Mouse (Mus musculus): ENCODE data around the gene Qk. TPM values are rescaled to one million over a fixed set of nuclear protein-coding genes. Genes with fewer than 3 reads are reported as not detected.

The Qk gene
- total RNA-seq, 2 experiments from 2014 or later, result 76.5 to 106 TPM

DNA sequence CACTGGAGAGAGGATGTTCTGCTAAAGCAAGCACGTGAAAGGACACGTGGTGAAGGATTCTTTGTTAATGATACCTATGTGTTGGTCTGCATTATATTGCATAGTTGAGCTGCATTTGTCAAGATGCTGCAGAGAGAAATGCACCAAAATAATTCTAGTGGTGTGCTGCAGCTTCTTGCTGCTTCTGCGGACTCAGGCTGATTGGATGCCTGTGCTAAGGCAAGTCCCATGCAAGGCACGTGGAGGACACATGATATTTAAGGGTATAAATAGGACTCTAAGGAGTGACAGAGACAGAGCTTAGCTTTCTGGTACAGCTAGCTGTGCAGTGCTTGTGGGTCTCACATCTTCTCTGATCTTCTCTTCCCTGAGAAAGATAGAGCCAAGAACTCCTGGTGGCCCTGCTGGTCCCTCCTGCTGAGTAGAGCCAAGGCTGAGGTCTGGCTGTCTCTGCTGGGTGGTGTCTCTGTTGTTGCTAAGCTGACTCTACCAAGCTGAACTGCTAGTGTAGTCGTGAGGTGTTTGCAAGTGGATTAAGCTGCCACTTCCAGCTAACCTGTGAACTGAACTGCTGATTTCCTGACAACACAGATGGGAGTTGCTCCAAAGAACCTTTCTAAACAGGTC, 8.0 kb upstream of the Qk start:
- ATAC-seq (replicated peaks; ENCODE audit: poor library complexity, severe bottlenecking), result no peak

DNA sequence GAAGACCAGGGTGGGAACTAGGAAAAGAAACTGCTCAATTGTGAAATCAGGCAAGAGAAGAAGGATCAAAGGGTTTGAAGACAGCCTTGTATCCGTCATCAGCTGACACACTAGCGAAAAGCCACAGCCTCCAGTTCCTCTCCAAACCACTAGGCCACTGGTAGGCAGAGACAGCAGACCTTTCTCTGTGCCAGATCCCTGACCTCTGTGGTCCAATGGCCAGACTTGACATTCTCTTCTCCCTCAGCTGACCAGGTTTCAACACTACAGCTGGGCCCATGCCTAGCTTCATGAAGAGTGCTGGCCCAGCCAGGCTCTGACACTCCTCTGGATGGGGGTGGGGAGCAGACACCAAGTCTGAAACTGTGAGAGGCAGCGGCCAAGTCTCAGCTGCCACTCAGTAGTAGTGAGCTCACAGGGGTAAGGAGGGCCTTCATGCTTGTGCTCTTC, 7.0 kb upstream of the Qk start:
- ATAC-seq (replicated peaks; ENCODE audit: poor library complexity, severe bottlenecking), result peak; percentile 97

DNA sequence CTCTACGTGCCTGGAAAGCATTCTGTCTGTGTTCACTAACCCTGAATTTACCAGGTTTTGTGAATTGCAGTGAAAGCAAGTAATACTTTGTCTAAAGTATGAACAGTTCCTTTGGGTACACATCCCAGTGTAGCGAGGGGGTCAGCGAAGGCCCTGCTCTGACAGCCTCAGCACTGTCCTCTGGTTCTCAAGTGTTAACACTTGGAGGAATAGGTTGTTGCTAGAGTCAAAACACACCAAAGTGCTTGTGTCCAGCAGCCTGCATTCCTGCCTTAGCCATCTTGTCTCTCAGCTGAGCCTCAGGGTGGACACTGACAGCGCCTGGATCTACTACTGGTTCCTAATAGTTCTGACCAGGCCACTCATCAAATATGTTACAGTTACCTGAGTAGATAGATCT, 6.3 kb upstream of the Qk start:
- no peak for ATAC-seq (replicated peaks; ENCODE audit: poor library complexity, severe bottlenecking)

DNA sequence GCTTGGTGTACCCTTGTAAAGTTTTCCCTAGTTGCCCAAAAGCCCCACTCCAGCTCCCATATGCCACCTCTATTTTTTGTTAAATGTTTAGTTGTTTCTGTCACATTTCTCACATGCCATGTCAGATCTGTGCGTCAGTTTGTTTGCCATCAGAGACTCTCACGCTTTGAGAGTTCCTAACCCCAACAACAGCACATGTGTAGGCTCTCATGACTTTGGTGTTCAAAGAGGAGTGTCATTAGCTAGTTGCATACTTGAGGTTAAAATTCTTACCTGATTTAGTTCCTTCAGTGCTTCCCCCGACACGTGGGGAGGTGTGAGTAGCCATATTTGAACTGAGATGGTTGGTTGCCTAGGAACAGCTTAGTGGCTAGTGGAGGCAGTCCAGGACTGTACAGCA, 2.1 kb upstream of the Qk start:
- ATAC-seq (replicated peaks; ENCODE audit: poor library complexity, severe bottlenecking), result no peak

DNA sequence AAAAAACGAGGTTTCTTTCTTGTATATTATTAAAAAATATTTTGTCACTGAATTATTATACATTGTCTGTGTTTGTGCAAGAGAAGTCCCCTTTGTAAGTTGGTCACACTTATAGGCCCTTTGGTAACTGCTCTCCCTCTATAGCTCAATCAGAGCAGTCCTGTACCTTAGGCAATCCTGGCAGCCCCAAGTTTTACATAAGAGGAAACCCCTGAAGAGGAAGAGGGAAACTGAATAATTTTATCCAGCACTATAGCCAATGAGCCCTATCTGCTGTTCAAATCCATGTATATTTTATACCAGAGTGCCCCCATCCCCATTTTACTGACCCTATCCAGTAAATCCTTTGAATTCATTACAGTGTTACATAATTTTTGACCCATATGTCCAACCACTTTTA, 1.4 kb upstream of the Qk start:
- ATAC-seq (replicated peaks; ENCODE audit: poor library complexity, severe bottlenecking), result peak; percentile 50

DNA sequence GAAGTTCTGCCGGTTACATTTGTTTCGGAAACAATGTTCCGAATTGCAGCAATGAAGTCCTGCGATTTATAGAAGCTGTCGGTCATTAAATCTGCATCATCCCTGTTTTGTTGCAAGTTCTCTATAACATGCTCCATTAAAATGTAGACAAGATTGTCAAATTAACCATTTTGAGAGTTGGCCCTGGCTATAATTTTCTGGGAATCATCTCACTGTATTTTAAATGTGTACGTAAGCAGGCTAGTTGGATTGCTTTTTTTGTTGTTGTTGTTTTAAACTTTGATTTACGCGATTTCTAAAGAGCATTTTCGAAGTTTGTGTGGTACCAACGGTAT, 769 bp upstream of the Qk start:
- no peak for ATAC-seq (replicated peaks; ENCODE audit: poor library complexity, severe bottlenecking)

DNA sequence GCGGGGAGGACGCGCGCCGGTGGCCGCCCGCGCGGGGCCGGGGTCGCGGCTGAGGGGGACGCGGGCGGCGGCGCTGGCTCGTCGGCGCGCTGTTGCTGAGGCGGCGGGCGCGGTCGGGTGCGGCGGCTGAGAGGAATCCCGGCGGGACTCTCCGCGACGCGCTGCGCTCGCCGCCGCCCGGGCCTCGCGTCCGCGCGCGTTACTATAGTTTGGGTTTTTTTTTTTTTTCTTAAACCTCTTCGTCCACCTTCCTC, 296 bp downstream of the Qk start:
- ATAC-seq (replicated peaks; ENCODE audit: poor library complexity, severe bottlenecking), result no peak

DNA sequence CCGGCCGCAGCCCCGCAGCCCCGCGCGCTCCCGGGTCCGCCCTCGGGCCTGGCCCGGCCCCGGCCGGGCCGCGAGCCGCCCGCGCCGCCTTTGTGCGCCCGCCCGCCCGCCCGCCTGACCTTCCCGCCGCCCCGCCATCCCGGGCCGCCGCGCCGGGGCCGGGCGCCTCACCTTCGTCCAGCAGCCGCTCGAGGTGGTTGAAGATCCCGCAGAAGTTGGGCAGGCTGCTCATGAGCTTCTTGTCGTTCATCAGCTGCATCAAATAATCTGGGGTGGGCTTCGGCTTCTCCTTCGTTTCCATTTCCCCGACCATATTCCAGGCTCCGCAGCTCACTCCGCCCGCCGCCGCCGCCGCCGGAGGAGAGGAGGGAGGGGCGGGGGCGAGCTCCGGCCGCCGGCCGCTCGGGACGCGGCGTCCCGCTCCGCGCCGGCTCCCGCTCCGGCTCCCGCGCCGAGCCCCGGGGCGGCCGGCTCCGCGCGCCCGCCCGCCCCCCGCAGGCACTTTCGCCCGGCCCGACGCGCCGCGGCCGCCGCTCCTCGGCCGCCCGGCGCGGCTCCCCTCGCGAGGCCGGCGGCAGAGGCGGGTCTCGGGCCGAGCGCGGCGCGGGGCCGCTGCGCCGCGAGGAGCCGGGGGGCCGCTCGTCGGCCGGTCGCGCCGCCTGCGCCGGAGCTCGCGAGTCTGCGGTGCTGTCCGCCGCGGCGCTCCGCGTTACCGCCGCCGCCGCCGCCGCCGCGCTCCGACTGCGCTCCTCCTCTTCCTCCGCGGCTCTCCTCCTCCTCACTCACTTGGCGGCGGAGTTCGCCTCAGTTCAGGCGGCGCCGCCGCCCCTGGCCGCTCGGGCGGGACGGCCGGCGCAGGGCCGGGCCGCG, 858 bp downstream of the Qk start:
- peak; percentile 44 for ATAC-seq (replicated peaks; ENCODE audit: poor library complexity, severe bottlenecking)

DNA sequence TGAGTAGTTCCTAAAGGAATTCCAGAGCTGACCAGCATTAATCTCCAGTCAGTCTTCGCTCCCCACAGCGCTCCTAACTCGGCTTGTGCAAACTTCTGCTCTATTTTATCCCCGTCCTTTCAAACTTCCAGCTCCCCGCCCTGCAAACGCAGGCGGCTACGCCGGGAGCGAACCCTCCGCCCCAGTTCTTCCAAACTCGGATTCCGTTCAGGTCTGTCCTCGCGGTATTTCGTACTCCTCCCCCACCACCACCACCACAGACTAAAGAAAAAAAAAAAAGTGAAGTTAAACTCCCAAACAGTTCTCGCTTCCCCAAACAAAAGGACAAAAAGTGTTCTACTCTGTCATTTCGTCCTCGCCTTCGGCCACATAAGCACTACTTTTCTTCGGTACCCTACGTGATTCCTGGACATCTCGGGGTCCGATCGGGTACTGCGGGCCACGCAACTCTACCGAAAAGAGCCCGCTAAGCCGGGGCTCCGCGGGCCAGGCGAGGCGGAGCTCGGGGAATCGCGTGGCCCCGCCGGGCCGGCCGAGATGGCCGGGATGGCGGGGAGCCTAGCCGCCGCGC, 1.6 kb downstream of the Qk start:
- peak; percentile 57 for ATAC-seq (replicated peaks; ENCODE audit: poor library complexity, severe bottlenecking)

DNA sequence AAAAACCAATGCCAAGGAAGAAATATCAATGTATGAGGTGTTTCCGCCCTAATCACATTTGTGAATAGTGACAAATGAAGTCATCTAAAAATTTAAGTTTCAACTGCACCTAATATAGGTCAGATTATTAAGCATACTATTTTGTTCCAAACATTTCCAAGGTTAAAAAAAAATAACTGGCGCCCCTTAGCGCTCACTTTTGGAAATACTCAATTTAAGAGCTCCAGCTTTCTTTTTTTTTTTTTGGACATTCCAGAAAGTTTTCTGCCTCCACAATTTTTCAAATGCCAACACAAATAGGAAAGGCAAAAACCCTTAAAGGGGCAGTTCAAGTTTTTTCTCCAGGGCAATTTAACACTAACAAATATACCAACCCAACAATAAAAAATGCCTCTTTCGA, 2.5 kb downstream of the Qk start:
- ATAC-seq (replicated peaks; ENCODE audit: poor library complexity, severe bottlenecking), result no peak

DNA sequence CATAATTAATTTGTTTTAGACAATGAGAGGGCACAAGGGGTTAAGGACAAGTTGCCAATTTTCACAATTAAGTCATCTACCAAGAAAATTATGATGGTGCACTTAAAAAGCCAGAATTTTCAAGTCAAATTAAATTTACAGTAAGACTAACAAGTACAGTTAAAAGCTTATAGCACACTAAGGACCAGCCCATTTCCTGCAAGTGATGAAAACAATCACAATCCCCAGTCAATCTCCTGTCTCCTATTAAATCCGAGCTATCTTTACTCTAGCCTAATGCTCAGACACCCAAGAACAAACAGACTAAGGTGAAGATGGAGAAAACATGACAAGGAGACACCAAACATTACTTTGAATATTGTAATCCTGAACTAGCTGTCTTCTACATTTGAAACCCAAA, 3.2 kb downstream of the Qk start:
- ATAC-seq (replicated peaks; ENCODE audit: poor library complexity, severe bottlenecking), result no peak

DNA sequence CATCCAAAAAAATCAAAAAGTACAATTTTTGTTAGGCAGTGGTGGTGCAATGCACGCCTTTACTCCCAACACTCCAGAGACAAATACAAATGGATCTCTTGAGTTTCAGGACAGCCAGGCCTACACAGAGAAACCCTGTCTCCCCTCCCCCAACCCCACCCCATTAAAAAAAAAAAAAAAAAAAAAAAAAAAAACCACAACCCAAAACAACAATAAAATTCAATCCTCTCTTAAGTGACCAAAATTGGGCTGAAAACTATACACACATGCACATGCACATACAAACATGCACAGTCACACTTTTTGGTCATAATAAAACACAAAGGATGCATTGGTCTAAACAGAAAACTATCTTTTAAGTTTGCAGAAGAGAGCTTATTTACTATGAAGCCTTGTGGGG, 9.6 kb downstream of the Qk start:
- no peak for ATAC-seq (replicated peaks; ENCODE audit: poor library complexity, severe bottlenecking)

DNA sequence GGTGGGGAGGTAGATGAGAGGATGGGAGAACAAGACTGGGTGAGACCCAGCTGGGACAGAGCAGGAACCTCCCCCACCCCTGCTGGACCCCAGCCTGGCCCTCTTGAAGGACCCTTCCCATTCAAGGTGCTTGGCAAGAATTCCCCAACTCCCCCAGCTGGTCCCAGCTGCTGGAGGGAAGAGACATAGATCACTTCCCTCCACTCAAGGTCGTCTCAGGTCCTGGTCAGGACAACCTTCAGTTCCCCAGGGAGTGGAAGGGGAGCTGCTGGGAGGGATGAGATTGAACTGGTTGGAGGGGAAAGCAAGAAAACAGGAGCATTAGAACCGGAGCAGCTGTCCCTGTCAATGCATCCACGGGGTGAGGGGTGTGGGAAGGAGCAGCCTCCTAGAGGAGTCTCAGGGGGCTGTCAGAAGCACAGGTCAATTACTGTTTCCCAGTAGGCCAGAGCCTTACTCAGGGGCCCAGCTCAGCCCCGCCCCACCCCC, 10.5 kb downstream of the Qk start:
- ATAC-seq (replicated peaks; ENCODE audit: poor library complexity, severe bottlenecking), result peak; percentile 7; the same call in 1 of the 2 replicates

DNA sequence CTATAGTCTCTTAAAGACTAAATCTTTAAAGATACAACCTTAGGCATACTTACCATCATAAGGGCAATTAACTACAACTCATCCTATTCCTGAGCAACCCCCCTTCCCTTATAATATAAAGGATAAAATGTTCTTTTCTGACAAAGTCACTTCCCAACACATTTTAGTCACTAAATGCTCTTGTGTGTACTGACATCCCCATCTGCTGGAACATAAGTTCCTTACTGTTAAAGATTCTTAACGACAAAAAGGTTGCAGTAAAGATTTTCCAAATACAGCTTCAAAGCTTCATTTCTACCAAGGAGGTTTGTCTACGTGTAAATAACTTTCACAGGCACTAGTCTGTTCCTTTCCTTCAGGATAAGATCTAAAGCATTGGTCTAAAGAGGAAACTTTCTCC, 13.2 kb downstream of the Qk start:
- no peak for ATAC-seq (replicated peaks; ENCODE audit: poor library complexity, severe bottlenecking)

DNA sequence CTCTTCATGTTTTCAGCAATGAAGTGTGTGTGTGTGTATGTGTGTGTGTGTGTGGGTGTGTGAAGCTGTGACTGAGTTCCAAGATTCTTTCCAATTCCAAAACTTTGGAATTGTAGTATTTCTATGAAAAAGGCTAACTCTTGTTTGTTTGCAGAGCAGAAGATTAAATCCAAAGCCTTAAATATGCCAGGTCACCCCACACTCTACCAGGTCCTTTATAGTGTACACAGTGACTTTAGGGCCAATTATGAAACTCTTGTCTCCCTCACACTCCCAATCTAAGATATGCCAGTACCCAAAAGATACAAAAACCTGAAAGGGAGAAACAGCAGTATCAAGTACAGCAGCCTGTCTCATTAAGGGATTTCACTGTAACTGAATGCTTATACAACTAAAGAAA, 15.7 kb downstream of the Qk start:
- no peak for ATAC-seq (replicated peaks; ENCODE audit: poor library complexity, severe bottlenecking)

DNA sequence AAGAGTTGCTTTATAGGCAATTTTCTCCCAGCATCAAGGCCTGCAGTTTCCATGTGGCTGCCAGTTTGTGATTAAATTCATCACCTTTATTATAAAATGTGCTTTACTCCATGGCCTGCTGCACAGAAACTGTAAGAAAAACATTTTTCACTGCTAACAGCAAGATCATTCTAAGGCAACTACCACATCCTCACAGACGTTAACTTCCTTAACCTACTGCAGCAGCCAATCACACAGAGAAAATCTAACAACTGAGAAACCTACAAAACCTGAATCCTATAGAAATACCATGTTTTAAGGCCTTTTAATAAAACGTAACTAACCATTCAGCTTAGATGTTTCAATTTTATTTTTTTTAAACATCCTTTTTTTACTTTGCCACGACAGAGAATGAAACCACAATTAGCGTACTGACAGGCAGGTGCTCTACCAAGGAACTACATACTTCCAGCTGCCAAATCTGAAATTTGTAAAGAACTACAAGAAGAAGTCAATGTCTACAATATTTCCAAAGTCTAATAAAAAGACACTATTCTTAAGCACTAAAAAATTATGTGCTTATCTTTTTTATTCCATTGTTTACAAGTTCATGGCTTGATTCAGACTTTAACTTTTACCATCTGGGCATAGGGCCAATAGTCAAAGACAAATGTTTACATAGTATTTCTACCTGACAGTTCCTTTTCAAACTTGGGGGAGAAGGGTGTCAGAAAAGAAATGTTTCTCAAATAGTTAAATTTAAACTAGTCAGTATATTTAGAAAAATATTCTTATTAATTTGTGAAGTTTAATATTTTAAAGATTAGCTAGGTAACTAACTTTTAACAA, 18.5 kb downstream of the Qk start:
- peak; percentile 33; the same call in 1 of the 2 replicates for ATAC-seq (replicated peaks; ENCODE audit: poor library complexity, severe bottlenecking)

DNA sequence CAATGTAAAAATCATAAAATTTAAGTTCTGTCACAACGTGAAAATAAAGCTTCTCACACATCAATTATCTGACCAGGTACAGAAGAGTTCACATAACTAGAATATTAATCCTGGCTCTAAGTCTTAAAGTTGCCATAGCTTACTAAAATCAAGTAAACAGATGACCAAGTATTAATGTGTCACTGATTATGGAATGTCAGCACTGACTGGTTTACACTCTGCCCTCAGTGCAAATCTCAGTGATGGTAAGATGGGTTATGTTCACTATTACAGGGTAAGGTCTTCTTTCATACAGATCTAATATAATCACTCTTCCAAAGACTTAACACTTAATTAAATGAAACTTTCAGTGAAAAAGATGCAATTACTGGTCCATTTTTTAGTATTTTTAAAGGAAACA, 20.3 kb downstream of the Qk start:
- ATAC-seq (replicated peaks; ENCODE audit: poor library complexity, severe bottlenecking), result no peak

DNA sequence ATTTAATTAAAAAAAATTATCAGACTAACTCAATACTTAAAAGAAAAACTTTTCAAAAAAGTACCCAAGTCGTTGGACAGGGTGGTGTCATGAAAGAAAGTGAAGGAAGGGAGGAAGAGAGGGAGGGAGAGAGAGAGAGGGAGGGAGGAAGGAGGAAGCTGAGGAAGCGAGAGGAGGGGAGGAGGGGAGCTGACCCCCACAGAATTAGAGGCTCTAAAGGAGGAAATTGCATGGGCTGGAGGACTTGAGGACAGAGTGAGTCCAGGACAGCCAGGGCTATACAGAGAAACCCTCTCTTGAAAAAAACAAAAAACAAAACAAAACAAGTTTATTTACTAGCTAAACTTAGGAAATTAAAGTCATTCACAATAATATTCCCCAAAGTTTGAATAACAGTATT, 27.1 kb downstream of the Qk start:
- peak; percentile 76 for ATAC-seq (replicated peaks; ENCODE audit: poor library complexity, severe bottlenecking)

DNA sequence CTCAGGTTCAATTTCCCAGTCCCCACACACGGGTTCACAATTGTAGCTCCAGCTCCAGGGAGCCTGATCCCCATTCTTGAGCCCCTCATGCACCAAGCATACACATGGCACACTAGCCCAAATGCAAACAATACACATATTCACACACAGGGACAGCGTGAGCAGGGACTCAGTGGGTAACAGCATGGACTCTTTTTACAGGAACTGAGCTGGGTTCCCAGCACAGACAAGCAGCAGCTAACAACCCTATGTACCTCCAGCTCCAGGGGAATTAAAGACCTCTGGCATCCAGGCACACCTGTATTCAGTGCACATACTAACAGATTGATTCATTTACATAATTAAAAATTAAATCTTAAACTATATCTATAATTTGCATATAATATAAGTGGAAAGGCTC, 34.9 kb downstream of the Qk start:
- no peak for ATAC-seq (replicated peaks; ENCODE audit: poor library complexity, severe bottlenecking)

DNA sequence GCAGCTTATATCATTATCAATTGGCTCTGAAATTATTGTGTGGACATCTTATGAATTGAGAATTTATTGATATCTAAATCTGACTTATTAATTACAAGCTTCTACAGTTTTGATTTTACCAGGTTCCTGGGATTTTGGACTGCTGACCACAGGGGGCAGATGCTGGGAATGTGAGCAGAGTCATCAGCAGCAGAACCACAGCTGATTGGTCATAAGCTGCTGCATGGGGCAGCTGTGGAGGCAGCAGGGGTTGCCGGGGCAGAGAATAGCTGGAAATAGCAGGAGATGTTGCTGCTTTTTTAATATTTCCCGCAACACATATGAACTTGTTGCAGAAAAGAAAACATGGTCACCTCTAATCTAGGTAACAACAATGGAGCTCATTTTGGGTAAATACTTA, 40.1 kb downstream of the Qk start:
- no peak for ATAC-seq (replicated peaks; ENCODE audit: poor library complexity, severe bottlenecking)

DNA sequence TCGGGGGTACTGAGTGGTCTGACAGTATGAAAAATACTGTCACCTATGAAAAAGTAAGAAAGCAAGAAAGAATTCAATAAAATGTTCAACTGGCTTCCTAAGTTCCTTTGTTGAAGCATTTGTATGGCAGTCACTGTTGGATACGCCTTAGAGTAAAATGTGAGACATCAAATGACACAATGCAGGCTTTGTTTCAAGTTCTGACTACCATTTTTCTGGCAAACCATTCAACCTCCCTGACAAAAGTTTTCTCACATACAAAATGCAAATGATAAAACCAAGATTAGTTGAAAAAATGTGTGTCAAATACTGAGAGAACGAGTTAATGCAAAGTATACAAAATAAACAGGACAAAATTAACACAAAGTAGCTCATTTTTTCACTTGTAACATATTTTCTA, 50.1 kb downstream of the Qk start:
- no peak for ATAC-seq (replicated peaks; ENCODE audit: poor library complexity, severe bottlenecking)
